Mouse (Mus musculus): ENCODE measurements around the gene Klf6.

DNA sequence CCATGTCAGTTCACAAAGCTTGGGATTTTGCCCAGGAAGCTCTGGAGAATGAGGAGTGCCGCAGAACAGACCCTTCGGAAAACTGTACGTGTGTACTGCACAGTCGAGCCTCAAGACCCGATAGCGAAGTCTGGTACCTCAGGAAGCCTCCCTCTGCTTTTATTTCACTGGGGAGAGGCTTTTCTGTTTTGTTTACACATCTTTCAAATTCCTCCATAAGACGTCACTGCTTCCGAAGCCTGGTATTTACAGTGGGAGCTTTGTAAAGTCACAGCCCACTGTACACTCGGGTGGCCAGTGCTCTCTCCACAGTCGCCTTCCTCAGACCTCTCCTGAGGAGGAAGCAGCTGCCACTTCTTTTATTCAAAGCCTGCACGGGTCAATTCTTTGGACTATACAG is 38.7 kb upstream of the Klf6 start:
- TF ChIP-seq POLR2A (IDR thresholded peaks at IDR 0.05; ENCODE audit: insufficient read length, low read depth) (no peak), MAX (IDR thresholded peaks at IDR 0.05; ENCODE audit: low read depth) (no peak), SRF (IDR thresholded peaks at IDR 0.05; ENCODE audit: control insufficient read depth, insufficient read length, low read depth) (no peak), USF1 (IDR thresholded peaks at IDR 0.05; ENCODE audit: low read depth) (no peak), TCF3 (IDR thresholded peaks at IDR 0.05; ENCODE audit: insufficient read length, low read depth) (no peak), E2F4 (IDR thresholded peaks at IDR 0.05; ENCODE audit: insufficient read depth) (no peak), MYOG (IDR thresholded peaks at IDR 0.05; ENCODE audit: control insufficient read depth in 1 of 3, insufficient read depth in 1 of 3, insufficient read length in 2 of 3, low read depth in 2 of 3) (no peak), MYOD1 (IDR thresholded peaks at IDR 0.05; ENCODE audit: control insufficient read depth in 1 of 3, insufficient read length in 2 of 3, low read depth in 2 of 3) (no peak), TCF12 (IDR thresholded peaks at IDR 0.05; ENCODE audit: insufficient read depth, poor library complexity, severe bottlenecking) (no peak), POLR2AphosphoS2 (IDR thresholded peaks at IDR 0.05; ENCODE audit: insufficient read length, low read depth) (no peak), CEBPB (IDR thresholded peaks at IDR 0.05; ENCODE audit: insufficient read depth, poor library complexity, severe bottlenecking) (no peak)
